In genomic region chr13:55203740-55204139, GRCm38 (mm10) we compare ENCODE assay signal across 28 mouse cellular contexts. TPM values are rescaled to one million over a fixed set of nuclear protein-coding genes. Genes with fewer than 3 reads are reported as not detected.
DNase-seq lines count a peak whose midpoint lies in the region; ATAC-seq and TF ChIP-seq lines count a peak whose summit lies in the region.
"Had no signal": no experiment of that assay in that cellular context is flagged by ENCODE, and none has a peak within 500 bp of the region (broad histone marks: within the 10 kb centered on the region; RNA-seq: fewer than 3 reads in every experiment).

No protein-coding gene starts in this region.

- H3K4me2 ChIP-seq in lung, postnatal 0 days (replicated peaks; ENCODE audit: low read depth, low read length) = no peak overlapping the region
- H3K4me2 ChIP-seq: heart, embryonic 12.5 days; hindbrain, embryonic 14.5 days; liver, embryonic 11.5 days; lung, embryonic 15.5 days; neural tube, embryonic 15.5 days had no signal

- no peaks in the 10 kb centered on the region for H3K9me3 ChIP-seq in lung, postnatal 0 days (ENCODE audit: low read length)
- H3K9me3 ChIP-seq: heart, embryonic 12.5 days; lung, embryonic 15.5 days; neural tube, embryonic 15.5 days had no signal

- H3K27ac ChIP-seq in lung, postnatal 0 days (ENCODE audit: low read length) = no peak overlapping the region
- H3K27ac ChIP-seq: hindbrain, embryonic 14.5 days; left cerebral cortex, adult 2 months; lung, embryonic 15.5 days; neural tube, embryonic 15.5 days had no signal

- ATAC-seq in lung, postnatal 0 days = peak; percentile 33; the same call in 1 of the 2 replicates
- ATAC-seq: forebrain, embryonic 16.5 days had no signal

- DNase-seq in lung, postnatal 0 days (ENCODE audit: low spot score) = peak; percentile 58
- no peak for DNase-seq in lung, adult 2 months
- peak; percentile 85 for DNase-seq in R1 (ENCODE audit: low read depth, low spot score)
- peak; percentile 82 for DNase-seq in kidney, postnatal 14 days
- no peak for DNase-seq in embryo, embryonic 11 days
- DNase-seq in heart, postnatal 36 days = no peak
- no peak for DNase-seq in natural killer cell, adult 2 months (ENCODE audit: low spot score in 2 of 2)
- DNase-seq: adrenal gland, postnatal 25 days; cerebellum, adult 11-12 months; cerebellum, postnatal 14 days; heart, postnatal 14 days; layer of hippocampus, adult 9-11 months; midbrain, embryonic 14.5 days; right cerebral cortex, postnatal 14 days; spleen, adult 18-20 months; thymus, adult 18-20 months; thymus, postnatal 4 days had no signal

- H3K27me3 ChIP-seq in lung, postnatal 0 days (replicated peaks; ENCODE audit: insufficient read depth, low read length) = no peaks in the 10 kb centered on the region
- H3K27me3 ChIP-seq: heart, embryonic 12.5 days; lung, embryonic 15.5 days; neural tube, embryonic 15.5 days had no signal

- TF ChIP-seq EP300 in lung, postnatal 0 days (IDR thresholded peaks at IDR 0.05) = no peak

- H3K9ac ChIP-seq in lung, postnatal 0 days (replicated peaks; ENCODE audit: low read depth) = no peak overlapping the region
- H3K9ac ChIP-seq: heart, embryonic 12.5 days; hindbrain, embryonic 14.5 days; lung, embryonic 15.5 days; neural tube, embryonic 15.5 days had no signal

- H3K36me3 ChIP-seq in lung, postnatal 0 days (ENCODE audit: insufficient read depth, low read length) = no peaks in the 10 kb centered on the region
- H3K36me3 ChIP-seq: G1E; heart, embryonic 12.5 days; lung, embryonic 15.5 days; neural tube, embryonic 15.5 days had no signal

- WGBS in lung, postnatal 0 days = 46% methylated on average over 9 of the region's 9 CpGs
- 63% methylated on average over 9 of the region's 9 CpGs for WGBS in lung, adult 2 months

- H3K4me1 ChIP-seq in lung, postnatal 0 days (ENCODE audit: insufficient read depth, low read depth, low read length) = no peaks in the 10 kb centered on the region
- no peaks in the 10 kb centered on the region for H3K4me1 ChIP-seq in lung, adult 2 months (ENCODE audit: control insufficient read depth, insufficient read depth, low read length)
- H3K4me1 ChIP-seq: heart, embryonic 12.5 days; lung, embryonic 15.5 days; neural tube, embryonic 15.5 days had no signal

- no peak for TF ChIP-seq POLR2A in lung, adult 2 months (IDR thresholded peaks at IDR 0.05; ENCODE audit: borderline replicate concordance, extremely low read depth, low read depth, low read length)

- intact Hi-C loops in heart, postnatal 36 days (cut with DNase I) = no loop called here

- no peak overlapping the region for H3K4me3 ChIP-seq in lung, postnatal 0 days (ENCODE audit: low read depth, low read length)
- H3K4me3 ChIP-seq in lung, adult 2 months (replicated peaks; ENCODE audit: extremely low read depth, low read depth, low read length) = no peak overlapping the region
- H3K4me3 ChIP-seq: heart, embryonic 12.5 days; left cerebral cortex, adult 2 months; lung, embryonic 15.5 days; myocyte; neural tube, embryonic 15.5 days had no signal

- no peak for TF ChIP-seq CTCF in lung, postnatal 0 days (IDR thresholded peaks at IDR 0.05)
- no peak for TF ChIP-seq CTCF in lung, adult 2 months (IDR thresholded peaks at IDR 0.05; ENCODE audit: insufficient read depth, low read length)

RNA-seq across cellular contexts. Expression of gene Nsd1, which starts 5.8 kb away (rescaled TPM):
- polyA plus RNA-seq in lung, postnatal 0 days (2015; fragmentation: Nextera tagmentation; extraction: Ambion mirVana) = 52.4 and 55.7 TPM in 2 replicates
- polyA plus RNA-seq in lung, adult 2 months (2012; rRNA removed) = 16.7 and 21.6 TPM in 2 replicates
- 10 to 100 TPM; 57.8 to 62.0 TPM for total RNA-seq in heart, postnatal 36 days (2021)

RNA-seq across cellular contexts. Expression of gene Fgfr4, which starts 51.3 kb away (rescaled TPM):
- polyA plus RNA-seq in lung, postnatal 0 days (2015; fragmentation: Nextera tagmentation; extraction: Ambion mirVana) = 18.9 and 19.3 TPM in 2 replicates
- polyA plus RNA-seq in lung, adult 2 months (2012; rRNA removed) = 63.3 TPM in 2 replicates
- total RNA-seq in heart, postnatal 36 days (2021) = under 1 TPM; 0.36 to 0.73 TPM
- total RNA-seq: granulocyte monocyte progenitor cell, adult 5-6 weeks; megakaryocyte, adult 5-6 weeks had no signal
- polyA plus RNA-seq: G1E had no signal

Comparison
In these comparisons a context has a peak if more than half of its experiments do, and no peak if none do; other contexts are left out.
1. DNase-seq: peak in lung, postnatal 0 days (single experiment), R1 (single experiment) and kidney, postnatal 14 days (single experiment); none in lung, adult 2 months (single experiment), embryo, embryonic 11 days (single experiment), heart, postnatal 36 days (0 of 2) and natural killer cell, adult 2 months (0 of 2).